Mouse (Mus musculus) liver, postnatal 0 days (tissue): Measurements from ENCODE around the gene Ncor2. TPM values are rescaled to one million over a fixed set of nuclear protein-coding genes. Genes with fewer than 3 reads are reported as not detected.

Experiments
- ATAC-seq: fragments of 200-750 bp; cut with Nextera tagmentation; 2 replicates; pipeline ENCODE4 v1.8.0; 2017; ENCODE audit warnings: mild to moderate bottlenecking, moderate library complexity
- DNase-seq: peaks from one replicate; pipeline ENCODE4 v3.0.0-alpha.2; 2016
- H3K27ac ChIP-seq: fragments of 300-500 bp; sonication (generic); 2 replicates; pipeline ENCODE4 v1.5.1; 2014; ENCODE audit warnings: antibody characterized with exemption, moderate library complexity, mild to moderate bottlenecking, low read depth
- H3K27me3 ChIP-seq: fragments of 300-500 bp; sonication (generic); 2 replicates; pipeline ENCODE4 v1.6.1; 2014; ENCODE audit warnings: low read length, control low read depth, mixed read lengths; ENCODE audit not compliant: insufficient read depth
- H3K36me3 ChIP-seq: fragments of 300-500 bp; sonication (generic); replicated peaks from 2 replicates; pipeline ENCODE4 v1.6.1; 2014; ENCODE audit warnings: mild to moderate bottlenecking, control low read depth, low read length, moderate library complexity, mixed read lengths; ENCODE audit not compliant: insufficient read depth
- H3K4me1 ChIP-seq: fragments of 300-500 bp; sonication (generic); 2 replicates; pipeline ENCODE4 v1.6.1; 2014; ENCODE audit warnings: antibody characterized with exemption, mild to moderate bottlenecking, control low read depth; ENCODE audit not compliant: insufficient read depth
- H3K4me2 ChIP-seq: fragments of 300-500 bp; sonication (generic); 2 replicates; pipeline ENCODE4 v1.6.1; 2014; ENCODE audit warnings: low read depth, mild to moderate bottlenecking, low read length, moderate library complexity, mixed read lengths
- H3K4me3 ChIP-seq: fragments of 300-500 bp; sonication (generic); 2 replicates; pipeline ENCODE4 v1.5.1; 2014; ENCODE audit warnings: low read depth, low read length
- H3K9ac ChIP-seq: fragments of 300-500 bp; sonication (generic); replicated peaks from 2 replicates; pipeline ENCODE4 v1.6.1; 2014; ENCODE audit warnings: mild to moderate bottlenecking, moderate library complexity
- H3K9me3 ChIP-seq: fragments of 300-500 bp; sonication (generic); 2 replicates; pipeline ENCODE4 v1.6.1; 2016; ENCODE audit warnings: mild to moderate bottlenecking, control low read depth, low read length, mixed read lengths
- CTCF ChIP-seq: sonication (generic); IDR thresholded peaks from 2 replicates; pipeline ENCODE4 v1.5.1; 2016; ENCODE audit warnings: antibody characterized with exemption, low read depth
- EP300 ChIP-seq: IDR thresholded peaks from 2 replicates; pipeline ENCODE4 v1.6.1; 2016; ENCODE audit warnings: antibody characterized with exemption, low read depth, mild to moderate bottlenecking
- WGBS: fragments of 180-500 bp; shearing (Covaris S2); extraction: QIAGEN DNeasy Blood & Tissue Kit; methylation state at CpG from one replicate; pipeline ENCODE4 v1.1.7; 2014; ENCODE audit not compliant: insufficient replicate concordance; 5-methylcytosine and 5-hydroxymethylcytosine counted together
- polyA plus RNA-seq: library from polyadenylated mRNA; unstranded; fragments of >200 nt; fragmentation: Nextera tagmentation; extraction: Ambion mirVana; gene quantifications from 2 replicates; pipeline ENCODE4 v1.2.1, GENCODE M21; 2015

The Ncor2 gene
- polyA plus RNA-seq, 1 experiment from 2014 or later: 3.1 TPM

DNA sequence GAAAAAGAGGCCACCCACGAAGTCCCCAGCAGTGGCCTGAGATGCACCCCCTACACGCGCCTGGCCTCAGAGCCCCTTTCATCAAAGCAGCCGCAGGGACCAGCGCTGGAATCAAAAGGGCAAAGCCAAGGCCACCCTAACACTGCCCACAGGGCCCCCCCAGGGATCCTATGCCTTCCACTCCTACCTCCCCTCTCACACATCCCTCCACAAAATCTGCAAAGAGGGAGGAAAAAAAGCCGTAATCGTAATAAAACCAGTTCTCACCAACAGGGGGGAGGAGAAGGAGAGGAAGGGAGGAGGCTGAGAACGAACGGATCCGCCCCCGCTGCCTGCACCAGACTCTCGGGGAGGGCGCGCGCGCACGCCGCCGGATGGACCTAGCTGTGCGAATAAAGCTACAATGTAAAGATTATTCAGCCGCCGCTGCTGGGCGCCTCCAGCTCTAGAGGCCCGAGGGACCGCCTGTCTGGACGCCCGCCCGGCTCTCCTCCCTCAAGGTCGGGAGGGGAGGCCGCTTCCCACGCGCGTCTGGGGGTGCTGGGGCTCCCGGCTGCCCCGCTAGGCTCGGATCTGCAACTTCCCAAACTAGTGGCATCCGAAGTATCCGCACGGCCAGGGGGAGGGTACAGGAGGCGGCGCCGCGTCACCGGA, 1.4 kb downstream of the Ncor2 start:
- WGBS: 2% methylated on average over 40 of the region's 44 CpGs
- H3K9ac ChIP-seq: peak overlapping the region; percentile 74
- H3K4me3 ChIP-seq: peak overlapping the region; percentile 67
- peak overlapping the region; percentile 96 for H3K4me2 ChIP-seq
- no peaks in the 10 kb centered on the region for H3K9me3 ChIP-seq
- DNase-seq (peak; percentile 79), ATAC-seq (peak; percentile 33; the same call in 1 of the 2 replicates)
- H3K36me3 ChIP-seq: no peaks in the 10 kb centered on the region
- TF ChIP-seq CTCF (peak; percentile 45), EP300 (no peak)
- peaks cover 47% of the 10 kb centered on the region for H3K4me1 ChIP-seq
- H3K27ac ChIP-seq: peak overlapping the region; percentile 77
- no peaks in the 10 kb centered on the region for H3K27me3 ChIP-seq

DNA sequence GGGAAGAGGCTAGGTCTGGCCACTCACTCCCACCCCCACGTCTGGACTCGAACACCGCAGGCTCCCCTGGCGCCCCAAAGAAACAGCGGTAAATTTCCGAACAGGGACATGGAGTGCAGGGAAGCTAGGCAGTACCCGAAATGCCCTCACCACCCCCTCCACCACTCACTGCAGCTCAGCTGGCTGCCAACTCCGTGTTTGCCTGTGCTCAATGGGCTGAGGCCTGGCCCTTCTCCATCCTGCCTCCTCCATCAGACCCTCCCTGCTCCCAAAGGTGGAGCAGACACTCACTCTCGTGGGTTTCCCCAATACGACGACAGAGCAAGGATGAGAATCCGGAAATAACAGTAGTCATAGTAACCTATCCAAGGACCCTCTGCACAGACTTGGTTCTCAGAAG, 2.2 kb downstream of the Ncor2 start:
- Histone ChIP-seq H3K27ac (0 out of 2 replicates have a peak overlapping the region, but pooled peaks have one; percentile 11), H3K27me3 (no peaks in the 10 kb centered on the region), H3K4me1 (peaks cover 50% of the 10 kb centered on the region), H3K36me3 (no peaks in the 10 kb centered on the region), H3K4me3 (no peak overlapping the region), H3K9me3 (no peaks in the 10 kb centered on the region), H3K4me2 (peak overlapping the region; percentile 96), H3K9ac (no peak overlapping the region)
- ATAC-seq: no peak
- peak; percentile 38 for DNase-seq
- no peak for TF ChIP-seq CTCF
- TF ChIP-seq EP300: no peak
- 43% methylated on average over 12 of the region's 12 CpGs for WGBS

DNA sequence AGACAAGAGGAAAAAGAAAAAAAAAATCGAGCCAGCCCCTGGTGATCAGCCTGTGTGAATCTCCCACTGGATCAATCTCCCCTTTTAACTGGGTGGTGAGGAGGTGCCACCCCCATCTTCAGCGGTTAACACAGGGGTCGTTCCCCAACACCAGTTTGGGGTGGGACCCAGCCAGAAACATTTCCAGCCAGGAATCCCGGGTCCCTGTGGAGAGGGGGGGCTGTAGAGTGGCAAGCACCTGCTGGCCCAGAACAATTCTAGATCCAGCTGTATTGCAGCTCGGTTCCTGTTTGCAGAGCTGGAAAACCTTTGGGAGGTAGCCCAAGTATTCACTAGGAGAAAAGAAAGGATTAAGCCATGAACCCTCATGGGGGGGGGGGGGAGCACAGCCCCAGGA, 2.7 kb downstream of the Ncor2 start:
- H3K9ac ChIP-seq: no peak overlapping the region
- DNase-seq (no peak), ATAC-seq (no peak)
- H3K4me3 ChIP-seq: no peak overlapping the region
- H3K27ac ChIP-seq: no peak overlapping the region
- TF ChIP-seq EP300: no peak
- TF ChIP-seq CTCF: no peak
- WGBS: 55% methylated on average over 5 of the region's 5 CpGs
- peak overlapping the region; percentile 96; the same call in 1 of the 2 replicates for H3K4me2 ChIP-seq
- H3K27me3 ChIP-seq: no peaks in the 10 kb centered on the region
- H3K36me3 ChIP-seq: no peaks in the 10 kb centered on the region
- H3K9me3 ChIP-seq: no peaks in the 10 kb centered on the region
- peaks cover 50% of the 10 kb centered on the region for H3K4me1 ChIP-seq

- ATAC-seq (no peak), DNase-seq (no peak)
- Histone ChIP-seq H3K27ac (no peak overlapping the region), H3K4me2 (no peak overlapping the region), H3K9ac (no peak overlapping the region), H3K9me3 (no peaks in the 10 kb centered on the region), H3K36me3 (no peaks in the 10 kb centered on the region), H3K4me1 (peaks cover 50% of the 10 kb centered on the region), H3K27me3 (no peaks in the 10 kb centered on the region), H3K4me3 (no peak overlapping the region)
- TF ChIP-seq EP300: no peak
- no peak for TF ChIP-seq CTCF
- 73% methylated on average over 8 of the region's 9 CpGs for WGBS
Observed at GRCm38 (mm10) chr5:125175673-125176369, 3.2 kb downstream of the Ncor2 start.

DNA sequence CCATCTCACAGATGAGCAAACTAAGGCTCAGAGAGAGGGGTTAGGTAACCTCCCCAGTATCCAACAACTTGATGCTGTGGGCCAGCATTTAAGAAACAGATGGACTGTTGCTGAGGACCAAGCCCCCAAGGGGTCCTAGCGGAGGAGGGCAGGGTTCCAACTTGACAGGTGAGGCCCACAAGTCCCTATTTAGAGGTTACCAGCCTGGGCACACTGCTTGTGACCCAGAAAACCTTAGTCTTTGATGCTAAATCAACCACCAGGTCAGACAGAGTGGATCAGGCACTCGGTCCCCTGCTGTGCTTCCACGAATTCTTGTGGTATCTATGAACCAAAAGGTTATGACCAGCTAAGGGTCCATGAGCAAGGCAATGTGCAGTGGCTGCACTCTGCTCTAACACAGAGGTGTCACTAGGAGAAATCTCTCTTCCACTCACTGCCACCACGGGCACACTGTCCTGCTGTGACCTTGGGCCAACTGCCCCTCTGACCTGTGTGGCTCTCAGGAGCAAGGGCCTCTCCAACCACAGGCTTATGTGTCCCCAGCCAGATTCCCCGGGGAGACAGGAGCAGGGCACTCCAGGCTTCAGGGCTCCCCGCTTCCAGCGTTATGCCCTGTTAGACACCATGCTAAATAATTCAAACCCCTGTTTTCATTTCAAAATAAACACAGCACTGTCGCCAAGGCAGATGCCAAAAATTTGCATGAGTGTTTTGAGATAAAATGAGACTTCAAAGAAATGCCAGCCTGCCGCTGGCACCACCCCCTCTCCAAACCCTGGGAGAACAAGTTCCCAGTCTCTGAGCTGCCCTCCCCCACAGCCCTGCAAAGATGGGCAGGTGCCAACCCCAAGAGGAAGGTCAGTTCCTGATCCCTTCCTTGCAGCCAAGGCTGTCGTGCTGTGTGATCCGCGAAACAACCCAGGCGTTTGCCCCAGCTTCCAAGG, 4.0 kb downstream of the Ncor2 start:
- DNase-seq (no peak), ATAC-seq (no peak)
- Histone ChIP-seq H3K4me3 (no peak overlapping the region), H3K4me2 (no peak overlapping the region), H3K9ac (no peak overlapping the region), H3K27ac (peak overlapping the region; percentile 22; the same call in 1 of the 2 replicates), H3K27me3 (no peaks in the 10 kb centered on the region), H3K36me3 (no peaks in the 10 kb centered on the region), H3K4me1 (peaks cover 48% of the 10 kb centered on the region), H3K9me3 (no peaks in the 10 kb centered on the region)
- 59% methylated on average over 13 of the region's 13 CpGs for WGBS
- no peak for TF ChIP-seq EP300
- no peak for TF ChIP-seq CTCF

DNA sequence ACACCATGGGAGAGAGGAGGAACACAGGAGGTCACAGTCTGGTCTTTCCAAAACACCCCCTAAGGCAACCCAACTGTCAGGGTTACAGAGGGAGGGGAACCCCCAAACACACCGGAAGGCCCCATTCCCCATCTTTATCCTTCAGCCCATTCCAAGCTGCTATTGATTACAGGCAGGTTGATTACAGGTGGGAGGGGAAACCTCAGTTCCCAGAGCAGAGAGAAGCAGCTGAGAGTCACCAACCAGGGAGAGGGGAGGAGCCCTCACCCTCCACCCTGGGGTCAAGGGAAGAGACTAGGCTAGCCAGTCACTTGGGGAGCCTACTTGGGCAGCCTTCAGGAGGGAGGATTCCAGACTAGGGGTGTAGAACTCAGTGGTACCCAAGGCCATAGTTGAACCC, 5.2 kb downstream of the Ncor2 start:
- H3K9ac ChIP-seq: no peak overlapping the region
- ATAC-seq (no peak), DNase-seq (no peak)
- no peak overlapping the region for H3K4me2 ChIP-seq
- H3K27ac ChIP-seq: no peak overlapping the region; the same call in 1 of the 2 replicates
- H3K27me3 ChIP-seq: no peaks in the 10 kb centered on the region
- TF ChIP-seq CTCF: no peak
- no peak for TF ChIP-seq EP300
- H3K36me3 ChIP-seq: no peaks in the 10 kb centered on the region
- no peak overlapping the region for H3K4me3 ChIP-seq
- 72% methylated on average over 1 of the region's 1 CpGs for WGBS
- peaks cover 40% of the 10 kb centered on the region for H3K4me1 ChIP-seq
- H3K9me3 ChIP-seq: no peaks in the 10 kb centered on the region
